Mouse (Mus musculus) WW6 (cell line): ENCODE measurements around the gene Gm5294.

Source experiments
- DNase-seq: peaks from one replicate; pipeline ENCODE4 v3.0.0-alpha.2; 2013; ENCODE audit warnings: low read depth, low spot score

Gene Gm5294

DNA sequence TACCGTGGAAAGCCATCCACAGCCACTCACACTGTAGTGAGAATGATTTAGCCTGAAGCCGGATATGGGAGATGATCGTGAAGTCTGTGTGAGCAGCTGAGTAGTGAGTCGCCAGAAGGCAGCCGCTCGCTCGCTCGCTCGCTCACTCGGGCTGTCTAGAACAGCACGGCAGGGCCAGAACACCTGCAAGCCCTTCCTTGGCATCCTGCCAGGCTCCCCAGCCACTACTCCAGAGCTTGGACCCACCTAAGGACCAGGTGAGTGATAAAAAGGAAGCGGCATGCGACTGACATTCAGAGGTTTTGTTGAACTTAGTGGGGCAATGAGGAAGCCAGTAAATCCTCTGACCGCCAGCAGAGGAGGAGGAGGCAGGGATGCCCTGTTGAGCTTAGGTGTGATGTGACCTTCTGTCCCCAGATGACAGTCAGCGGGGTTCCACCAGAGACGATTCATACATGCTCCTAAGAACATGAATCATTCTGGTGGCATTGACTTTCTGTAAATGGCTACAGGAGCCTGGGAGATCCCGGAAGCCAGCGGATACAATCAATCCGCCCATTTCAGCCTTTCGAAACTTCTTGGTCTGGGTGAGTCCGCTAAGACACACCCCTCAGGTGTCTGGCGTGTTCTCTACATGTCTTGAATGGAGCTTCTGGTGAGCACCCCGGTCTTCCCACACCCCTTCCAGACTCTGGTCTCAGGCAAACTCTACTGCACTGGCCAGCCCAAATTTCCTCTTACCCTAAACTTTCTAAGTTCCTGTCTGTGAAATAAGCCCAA, 30.0 kb downstream of the Gm5294 start:
- DNase-seq: no peak

DNA sequence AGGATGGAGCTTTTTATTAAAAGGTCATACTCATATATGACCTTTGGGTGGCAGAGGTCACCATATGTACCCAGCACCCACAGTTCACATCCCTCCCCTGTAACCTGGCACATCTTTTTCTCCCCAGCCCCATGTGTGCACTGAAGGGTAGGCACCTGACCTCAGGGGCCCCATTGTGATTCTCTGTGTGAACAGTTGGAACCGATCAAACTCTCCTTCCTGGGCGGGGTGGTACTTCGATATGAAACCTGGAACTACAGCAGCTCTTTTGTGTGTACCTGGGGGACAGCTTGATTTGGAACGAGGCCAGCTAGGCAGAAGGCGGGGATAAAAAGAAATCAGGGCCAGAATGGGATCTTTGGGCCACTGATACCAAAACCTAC, 30.6 kb downstream of the Gm5294 start:
- DNase-seq: no peak

DNA sequence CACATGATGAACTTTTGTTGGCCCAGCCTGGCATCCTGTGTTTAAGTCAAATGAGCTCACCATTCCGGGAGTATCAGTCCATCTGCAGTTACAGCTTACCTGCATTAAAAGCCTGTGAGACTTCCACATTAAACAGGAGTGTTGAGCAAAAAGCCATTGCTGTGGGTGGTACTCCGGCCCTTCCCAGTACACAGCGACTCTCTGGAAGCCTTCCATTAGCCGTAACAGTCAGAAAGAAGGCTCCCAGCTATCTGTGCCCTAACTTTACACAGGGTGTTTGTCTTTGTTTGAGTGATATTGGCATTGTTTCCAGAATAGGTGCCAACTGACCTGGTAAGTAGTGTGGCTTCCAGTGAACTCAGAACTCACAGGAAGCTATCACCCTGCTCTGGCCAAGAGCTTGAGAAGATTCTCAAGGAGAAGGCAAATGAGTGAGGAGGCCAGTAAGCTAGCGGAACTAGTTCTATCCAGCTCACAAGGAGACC, 31.5 kb downstream of the Gm5294 start:
- no peak for DNase-seq

DNA sequence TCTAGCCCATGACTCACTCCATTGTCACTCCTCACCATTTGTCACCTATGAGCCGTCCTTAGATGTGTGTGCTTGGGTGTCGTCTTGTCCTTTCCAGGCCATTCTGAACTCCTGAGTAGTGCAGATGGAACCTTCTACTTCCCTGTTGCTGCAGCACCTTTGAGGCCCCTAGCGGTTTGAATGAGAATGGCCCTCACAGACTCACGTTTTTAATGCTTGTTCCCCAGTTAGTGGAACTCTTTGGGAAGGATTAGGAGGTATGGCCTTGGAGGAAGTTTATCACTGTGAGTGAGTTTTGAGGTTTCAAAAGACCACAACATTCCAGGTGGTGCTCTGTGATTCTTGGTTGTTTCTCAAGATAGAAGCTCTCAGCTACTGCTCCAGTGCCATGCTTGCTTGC, 32.3 kb downstream of the Gm5294 start:
- no peak for DNase-seq

DNA sequence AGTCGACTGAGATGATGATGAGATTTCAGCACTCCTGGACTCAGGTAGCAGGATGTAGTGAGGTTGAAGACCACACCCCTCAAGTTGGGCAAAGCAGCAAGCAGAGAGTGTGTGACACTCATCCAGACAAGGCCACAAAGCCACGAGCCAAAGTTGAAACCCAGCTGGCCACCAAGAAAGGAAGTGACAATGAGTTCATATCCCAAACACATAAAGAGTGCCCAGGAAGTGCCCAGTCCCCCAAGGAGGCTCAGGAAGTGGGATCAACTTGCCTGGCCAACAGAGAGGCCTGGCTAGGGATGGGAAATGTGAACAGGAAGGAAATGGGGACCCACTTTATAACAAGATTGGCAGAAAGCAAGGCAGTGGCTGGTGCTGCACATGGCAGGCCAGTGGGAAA, 33.5 kb downstream of the Gm5294 start:
- DNase-seq: no peak

DNA sequence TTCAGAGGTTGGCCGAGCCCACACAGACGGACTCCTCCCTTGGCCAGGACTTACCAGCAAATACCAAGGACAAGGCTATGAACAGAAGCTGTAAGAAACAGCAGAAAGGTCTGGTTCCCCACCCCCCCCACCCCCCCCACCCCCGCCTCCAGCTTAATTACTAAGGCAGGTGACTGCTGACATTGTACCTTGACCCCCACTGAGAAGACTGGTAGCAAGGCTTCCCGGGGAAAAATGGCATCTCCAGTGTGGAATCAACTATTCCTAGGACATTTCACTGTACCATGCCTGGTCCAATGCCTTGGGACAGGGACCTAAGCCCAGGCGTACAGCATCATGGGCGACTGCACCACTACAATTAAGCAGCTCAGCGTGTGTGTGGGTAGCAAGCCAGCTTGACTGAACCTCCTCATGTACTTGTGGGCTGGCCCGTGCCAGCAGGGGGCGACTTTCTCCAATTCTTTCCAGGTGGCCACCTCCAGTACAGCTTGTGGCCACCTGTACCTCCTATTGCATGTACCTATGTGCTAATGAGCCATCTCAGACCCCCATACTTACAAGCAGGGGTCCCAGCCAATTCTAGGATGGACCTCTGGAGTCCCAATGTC, 37.2 kb downstream of the Gm5294 start:
- DNase-seq: peak; percentile 22

DNA sequence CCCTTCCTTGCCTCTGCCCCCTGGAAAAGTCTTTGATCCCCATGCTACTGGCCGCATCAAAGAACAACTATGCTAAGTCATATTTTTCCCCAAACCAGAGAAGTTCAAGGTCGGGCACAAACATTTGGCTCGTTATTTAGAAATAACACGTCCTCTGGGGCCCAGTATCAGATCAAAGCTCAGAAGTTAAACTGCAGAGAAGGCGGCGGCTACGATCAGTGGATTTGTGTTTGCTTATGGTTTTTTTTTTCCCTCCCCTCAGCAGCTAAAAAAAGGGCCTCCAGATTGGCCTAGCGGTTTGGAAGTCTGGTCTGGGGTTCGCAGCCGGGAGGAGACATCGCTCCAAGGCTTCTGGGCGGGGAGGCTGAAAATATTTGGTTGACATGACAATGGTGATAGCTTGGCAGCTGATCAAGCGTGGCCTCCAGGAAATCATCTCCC, 38.0 kb downstream of the Gm5294 start:
- DNase-seq: no peak

DNA sequence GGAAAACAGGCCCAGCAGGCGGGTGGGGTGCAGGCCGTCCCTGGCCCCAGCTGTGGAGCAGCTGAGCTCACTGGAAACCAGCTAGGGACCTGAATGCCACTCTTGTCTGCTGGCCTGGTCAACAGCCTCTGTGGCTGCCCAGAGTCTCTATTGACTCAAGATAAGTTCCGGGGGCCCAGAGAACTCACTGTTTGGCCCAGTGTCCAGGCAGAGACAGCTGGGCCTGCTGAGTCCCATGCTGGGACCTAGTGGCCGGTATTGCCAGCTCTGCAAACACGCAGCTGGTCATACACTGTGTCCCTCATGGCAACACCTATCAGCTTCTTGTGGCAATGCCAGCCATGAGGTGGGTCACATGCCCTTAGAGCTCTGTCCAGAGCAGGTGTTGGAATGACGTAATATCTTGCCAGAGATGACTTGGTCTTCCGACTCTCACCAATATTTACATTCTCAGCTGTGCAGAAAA, 43.8 kb downstream of the Gm5294 start:
- no peak for DNase-seq

DNA sequence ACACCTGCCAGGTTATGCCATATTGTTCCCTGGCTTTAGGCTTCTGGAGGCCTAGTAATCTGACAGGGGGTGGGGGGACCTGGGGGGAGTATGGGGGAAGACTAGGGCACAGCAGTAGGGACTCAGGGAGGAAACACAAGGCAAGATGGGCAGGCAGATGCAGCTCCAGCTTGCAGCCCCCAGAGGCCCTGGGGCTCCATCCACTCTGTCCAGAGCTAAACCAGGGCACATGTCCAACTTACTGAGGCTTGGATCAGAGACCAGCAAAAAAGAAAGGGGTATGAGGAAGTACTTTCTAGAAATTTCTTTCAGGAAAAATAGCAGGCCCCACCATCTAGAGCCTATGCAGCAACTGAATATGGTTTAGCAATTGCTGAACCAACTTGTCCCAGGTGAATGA, 44.3 kb downstream of the Gm5294 start:
- no peak for DNase-seq

DNA sequence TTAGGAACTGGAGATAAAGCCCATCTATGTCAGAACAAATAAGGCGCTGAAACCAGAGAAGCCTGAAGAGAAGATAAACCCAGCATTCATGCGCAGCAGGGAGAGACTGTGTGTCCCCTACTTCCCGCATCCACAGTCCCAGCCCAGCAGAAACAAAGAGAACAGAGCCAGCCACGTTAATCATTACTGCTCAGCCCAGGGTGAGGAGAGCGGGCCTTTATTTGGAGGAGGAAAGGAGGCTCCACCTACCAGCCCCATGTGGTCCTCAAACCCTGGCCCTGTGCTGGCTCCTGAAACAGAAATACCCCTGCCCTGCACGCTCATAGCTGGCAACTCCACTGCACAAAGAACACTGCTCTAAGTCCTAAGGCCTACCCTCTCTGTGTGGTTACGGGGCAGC, 45.0 kb downstream of the Gm5294 start:
- no peak for DNase-seq

DNA sequence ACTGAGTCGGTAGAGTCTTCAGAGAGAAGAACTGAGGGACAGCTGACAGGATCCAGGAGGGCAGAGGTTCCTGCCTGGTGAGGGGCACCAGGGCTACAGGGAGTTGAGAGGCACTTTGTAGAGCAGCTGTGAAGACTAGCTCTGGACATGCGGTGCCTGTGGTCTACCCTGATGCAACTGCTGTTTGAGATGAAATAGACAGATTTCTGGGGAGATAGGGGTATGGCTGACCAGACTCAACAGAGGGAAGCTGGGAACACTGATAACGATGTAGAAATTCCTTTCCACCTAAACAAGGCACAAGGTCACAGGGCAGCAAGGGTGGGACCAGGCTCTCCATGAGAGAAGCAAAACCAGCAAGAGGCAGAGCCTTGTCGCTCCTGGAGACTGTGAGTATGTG, 45.8 kb downstream of the Gm5294 start:
- DNase-seq: no peak
